Mouse (Mus musculus): ENCODE results near the gene Timd2.
"Not testable (repeated sequence)": the region's sequence is repeated elsewhere in the genome, so short reads cannot be mapped to it uniquely, and the experiment has no call there.

The Timd2 gene

GRCm38 (mm10) chr11:46663215-46663614 lies 43.6 kb downstream of the Timd2 start:
- no peak for DNase-seq

- DNase-seq, result no peak
Measured at GRCm38 (mm10) chr11:46652476-46652875, 54.4 kb downstream of the Timd2 start.

- not testable (repeated sequence) for DNase-seq
Measured at GRCm38 (mm10) chr11:46649655-46650054, 57.2 kb downstream of the Timd2 start.

- DNase-seq, result no peak
Measured at GRCm38 (mm10) chr11:46644824-46645223, 62.0 kb downstream of the Timd2 start.

- no peak for DNase-seq
Measured at GRCm38 (mm10) chr11:46636568-46636967, 70.3 kb downstream of the Timd2 start.

- not testable (repeated sequence) for DNase-seq
Measured at GRCm38 (mm10) chr11:46635516-46635915, 71.3 kb downstream of the Timd2 start.

- DNase-seq, result peak; percentile 9
Measured at GRCm38 (mm10) chr11:46631635-46632034, 75.2 kb downstream of the Timd2 start.

- no peak for DNase-seq
Measured at GRCm38 (mm10) chr11:46629211-46629795, 77.6 kb downstream of the Timd2 start, which contains the start of gene Dppa1. TSS of gene Dppa1 (minus strand) at chr11:46629261.

- no peak for DNase-seq
Measured at GRCm38 (mm10) chr11:46620414-46621168, 86.3 kb downstream of the Timd2 start.

GRCm38 (mm10) chr11:46619929-46620328 lies 86.9 kb downstream of the Timd2 start:
- DNase-seq, result no peak

Measured in right cerebral cortex, adult 18-20 months (tissue).